Mouse (Mus musculus): ENCODE data around the gene Arid5a.

DNA sequence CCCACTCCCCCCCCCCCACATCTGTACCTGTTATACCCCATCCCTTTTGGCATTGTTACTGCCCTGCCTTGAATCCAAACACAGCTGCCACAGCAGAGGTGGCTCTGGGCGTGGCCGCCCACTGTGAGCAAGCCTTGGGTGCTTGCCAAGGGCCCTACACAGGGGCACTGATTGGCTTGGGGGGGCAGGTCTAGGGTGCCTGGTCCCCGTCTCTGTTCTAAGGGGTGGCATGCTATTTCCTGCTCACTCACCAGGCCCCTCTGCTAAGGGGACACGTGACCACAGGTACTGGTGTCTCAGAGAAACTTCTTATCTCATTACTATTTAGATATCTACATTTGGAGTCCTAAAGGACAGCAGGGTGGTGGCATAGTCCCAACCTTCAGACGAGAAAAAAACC lies 35.0 kb upstream of the Arid5a start:
- TF ChIP-seq CTCF (IDR thresholded peaks at IDR 0.05; ENCODE audit: low read depth) (no peak), EP300 (IDR thresholded peaks at IDR 0.05; ENCODE audit: low read depth) (no peak)
